Comparison of ENCODE assay signal across 16 mouse cellular contexts in the genomic region with DNA sequence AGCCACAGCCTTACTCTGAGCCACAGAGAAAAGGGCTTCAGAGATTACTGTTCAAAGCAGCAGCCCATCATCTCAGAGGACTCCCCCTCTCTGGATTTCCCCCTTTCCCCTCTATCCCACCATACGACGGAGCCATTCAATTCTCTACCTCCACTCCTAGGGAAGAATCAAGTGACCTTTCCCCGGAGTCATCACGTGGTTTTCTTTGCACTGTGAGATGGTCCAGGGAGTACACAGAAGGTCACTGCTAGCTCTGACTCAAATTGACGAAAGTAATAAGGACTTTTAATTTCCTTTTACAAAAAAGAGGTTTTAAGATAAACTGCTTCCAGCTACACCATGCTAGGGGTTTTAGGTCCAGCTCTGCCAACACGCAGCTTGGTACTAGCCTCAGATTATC. TPM values are rescaled to one million over a fixed set of nuclear protein-coding genes. Genes with fewer than 3 reads are reported as not detected.
"Had no signal": no experiment of that assay in that cellular context is flagged by ENCODE, and none has a peak within 500 bp of the region (broad histone marks: within the 10 kb centered on the region; RNA-seq: fewer than 3 reads in every experiment).

No protein-coding gene starts in this region.

- H3K4me3 ChIP-seq: limb, embryonic 12.5 days; midbrain, embryonic 13.5 days; neural tube, embryonic 12.5 days had no signal

- H3K9me3 ChIP-seq: midbrain, embryonic 13.5 days had no signal

- ATAC-seq: lung, postnatal 0 days; midbrain, embryonic 13.5 days had no signal

- H3K27me3 ChIP-seq: limb, embryonic 12.5 days; midbrain, embryonic 13.5 days; neural tube, embryonic 12.5 days had no signal

- H3K27ac ChIP-seq: kidney, postnatal 0 days; limb, embryonic 12.5 days; liver, embryonic 14.5 days; midbrain, embryonic 13.5 days; neural tube, embryonic 12.5 days; stomach, postnatal 0 days had no signal

- H3K9ac ChIP-seq: limb, embryonic 12.5 days; liver, embryonic 14.5 days; midbrain, embryonic 13.5 days; neural tube, embryonic 12.5 days had no signal

- H3K4me1 ChIP-seq: limb, embryonic 12.5 days had no signal

- H3K36me3 ChIP-seq: limb, embryonic 12.5 days; midbrain, embryonic 13.5 days; neural tube, embryonic 12.5 days had no signal

- DNase-seq: kidney, adult 11 months; layer of hippocampus, adult 9-11 months; liver; lung, adult 2 months; lung, postnatal 36 days; thymus, postnatal 4 days had no signal

- H3K4me2 ChIP-seq: limb, embryonic 12.5 days; midbrain, embryonic 13.5 days; neural tube, embryonic 12.5 days had no signal

RNA-seq across cellular contexts. Expression of a gene that starts 31.3 kb away (rescaled TPM):
- total RNA-seq: megakaryocyte progenitor cell, adult 5-6 weeks; monocyte, adult 5-6 weeks; neutrophil, adult 5-6 weeks had no signal
